In genomic region chr6:73669401-73669800, GRCm38 (mm10) we compare ENCODE assay signal across 27 mouse cellular contexts.
DNase-seq lines count a peak whose midpoint lies in the region; ATAC-seq and TF ChIP-seq lines count a peak whose summit lies in the region.
"Had no signal": no experiment of that assay in that cellular context is flagged by ENCODE, and none has a peak within 500 bp of the region (broad histone marks: within the 10 kb centered on the region; RNA-seq: fewer than 3 reads in every experiment).

No protein-coding gene starts in this region.

- H3K9ac ChIP-seq in lung, embryonic 14.5 days, result no peak overlapping the region
- no peak overlapping the region for H3K9ac ChIP-seq in embryonic facial prominence, embryonic 14.5 days (ENCODE audit: low read depth, low read length)
- H3K9ac ChIP-seq: embryonic facial prominence, embryonic 12.5 days; forebrain, postnatal 0 days; hindbrain, embryonic 13.5 days; liver, embryonic 12.5 days; liver, postnatal 0 days; neural tube, embryonic 12.5 days had no signal

- TF ChIP-seq CTCF in lung, embryonic 14.5 days (IDR thresholded peaks at IDR 0.05; ENCODE audit: low read depth), result no peak
- no peak for TF ChIP-seq CTCF in brain, embryonic 14.5 days (IDR thresholded peaks at IDR 0.05; ENCODE audit: borderline replicate concordance, extremely low read depth, insufficient read depth, insufficient read length)

- ATAC-seq in lung, embryonic 14.5 days (ENCODE audit: insufficient read depth), result no peak
- no peak for ATAC-seq in embryonic facial prominence, embryonic 14.5 days (ENCODE audit: low read depth)
- ATAC-seq in monocyte, adult 5-6 weeks (replicated peaks; ENCODE audit: insufficient number of reproducible peaks, low FRiP score, low TSS enrichment, poor library complexity, severe bottlenecking), result no peak
- ATAC-seq: activated CD4-positive, CD25-positive, alpha-beta regulatory T cell, adult 4 months; forebrain, postnatal 0 days; liver, embryonic 12.5 days; liver, postnatal 0 days; lung, postnatal 0 days had no signal

- H3K27me3 ChIP-seq in lung, embryonic 14.5 days (ENCODE audit: insufficient read depth, low read length), result no peaks in the 10 kb centered on the region
- no peaks in the 10 kb centered on the region for H3K27me3 ChIP-seq in embryonic facial prominence, embryonic 14.5 days (replicated peaks; ENCODE audit: control insufficient read depth, insufficient read depth, low read length)
- H3K27me3 ChIP-seq: embryonic facial prominence, embryonic 12.5 days; hindbrain, embryonic 13.5 days; liver, embryonic 12.5 days; neural tube, embryonic 12.5 days had no signal

- H3K4me3 ChIP-seq in lung, embryonic 14.5 days (ENCODE audit: low read depth, low read length), result no peak overlapping the region
- no peak overlapping the region for H3K4me3 ChIP-seq in embryonic facial prominence, embryonic 14.5 days (ENCODE audit: low read depth, low read length)
- H3K4me3 ChIP-seq: embryonic facial prominence, embryonic 12.5 days; forebrain, embryonic 10.5 days; hindbrain, embryonic 13.5 days; liver, embryonic 12.5 days; myocyte; neural tube, embryonic 12.5 days had no signal

- H3K4me1 ChIP-seq in lung, embryonic 14.5 days (ENCODE audit: insufficient read depth), result no peaks in the 10 kb centered on the region
- no peaks in the 10 kb centered on the region for H3K4me1 ChIP-seq in embryonic facial prominence, embryonic 14.5 days (ENCODE audit: control insufficient read depth, insufficient read depth, low read length)
- H3K4me1 ChIP-seq: embryonic facial prominence, embryonic 12.5 days; forebrain, embryonic 10.5 days; hindbrain, embryonic 13.5 days; liver, embryonic 12.5 days; neural tube, embryonic 12.5 days had no signal

- WGBS in lung, embryonic 14.5 days, result 31% methylated on average over 1 of the region's 1 CpGs
- 26% methylated on average over 1 of the region's 1 CpGs for WGBS in embryonic facial prominence, embryonic 14.5 days

- H3K9me3 ChIP-seq in lung, embryonic 14.5 days (ENCODE audit: low read depth, low read length), result no peaks in the 10 kb centered on the region
- H3K9me3 ChIP-seq in embryonic facial prominence, embryonic 14.5 days (ENCODE audit: control insufficient read depth, low read length), result no peaks in the 10 kb centered on the region
- H3K9me3 ChIP-seq: embryonic facial prominence, embryonic 12.5 days; forebrain, embryonic 10.5 days; hindbrain, embryonic 13.5 days; liver, embryonic 12.5 days; neural tube, embryonic 12.5 days had no signal

- no peak for TF ChIP-seq POLR2A in brain, embryonic 14.5 days (IDR thresholded peaks at IDR 0.05; ENCODE audit: borderline replicate concordance, extremely low read depth, insufficient read depth, insufficient read length, poor library complexity, severe bottlenecking)

- H3K4me2 ChIP-seq in lung, embryonic 14.5 days, result no peak overlapping the region
- H3K4me2 ChIP-seq in embryonic facial prominence, embryonic 14.5 days (ENCODE audit: low read depth, low read length), result no peak overlapping the region
- H3K4me2 ChIP-seq: embryonic facial prominence, embryonic 12.5 days; hindbrain, embryonic 13.5 days; liver, embryonic 12.5 days; neural tube, embryonic 12.5 days had no signal

- peak; percentile 5 for DNase-seq in lung, embryonic 14.5 days
- no peak for DNase-seq in lung, postnatal 14 days
- peak; percentile 45 for DNase-seq in brain, embryonic 14.5 days (ENCODE audit: low read depth)
- DNase-seq in embryo, embryonic 10.5 days (ENCODE audit: low spot score), result peak; percentile 59
- DNase-seq in embryonic facial prominence, embryonic 14.5 days (ENCODE audit: low spot score), result peak; percentile 23
- no peak for DNase-seq in T-cell, adult 2 months (ENCODE audit: low spot score)
- DNase-seq: adrenal gland, adult 2 months; B cell, adult 2 months; cerebellum, adult 8-10 months; cerebellum, postnatal 25 days; forebrain, postnatal 0 days; gastrocnemius, postnatal 10 days; kidney, adult 11 months; layer of hippocampus, postnatal 36 days; left cerebral cortex, postnatal 4 days; liver, postnatal 0 days; thymus, postnatal 4 days had no signal

- H3K36me3 ChIP-seq in lung, embryonic 14.5 days (ENCODE audit: insufficient read depth), result no peaks in the 10 kb centered on the region
- no peaks in the 10 kb centered on the region for H3K36me3 ChIP-seq in embryonic facial prominence, embryonic 14.5 days (ENCODE audit: control insufficient read depth, insufficient read depth, low read length)
- H3K36me3 ChIP-seq: embryonic facial prominence, embryonic 12.5 days; forebrain, embryonic 10.5 days; hindbrain, embryonic 13.5 days; liver, embryonic 12.5 days; neural tube, embryonic 12.5 days had no signal

- no peak overlapping the region for H3K27ac ChIP-seq in lung, embryonic 14.5 days (ENCODE audit: low read depth)
- H3K27ac ChIP-seq in embryonic facial prominence, embryonic 14.5 days (replicated peaks; ENCODE audit: low read depth, low read length), result no peak overlapping the region
- H3K27ac ChIP-seq: embryonic facial prominence, embryonic 12.5 days; forebrain, embryonic 10.5 days; hindbrain, embryonic 13.5 days; liver, embryonic 12.5 days; macrophage; neural tube, embryonic 12.5 days had no signal

Comparison
In these comparisons a context has a peak if more than half of its experiments do, and no peak if none do; other contexts are left out.
1. DNase-seq: peak in lung, embryonic 14.5 days (single experiment), brain, embryonic 14.5 days (single experiment), embryo, embryonic 10.5 days (single experiment) and embryonic facial prominence, embryonic 14.5 days (single experiment); none in lung, postnatal 14 days (single experiment) and T-cell, adult 2 months (single experiment).